Mouse (Mus musculus): ENCODE data around the gene Olfr805. TPM values are rescaled to one million over a fixed set of nuclear protein-coding genes. Genes with fewer than 3 reads are reported as not detected.

Olfr805 gene
- polyA plus RNA-seq, 1 experiment from 2014 or later: not detected

Small RNA genes within 50 kb of the gene (microRNA-seq; reads per million reads assigned to microRNA genes)
- gene Gm24485: not detected

Other genes starting within 250 kb of the Olfr805 start
- not detected in 2 replicates for gene Olfr789, start 244.6 kb downstream of the Olfr805 start, polyA plus RNA-seq (2014; fragmentation: Nextera tagmentation; extraction: Ambion mirVana)
- not detected in 2 replicates for gene Olfr790, start 230.9 kb downstream of the Olfr805 start, polyA plus RNA-seq (2014; fragmentation: Nextera tagmentation; extraction: Ambion mirVana)
- gene Olfr791, start 207.6 kb downstream of the Olfr805 start, polyA plus RNA-seq (2014; fragmentation: Nextera tagmentation; extraction: Ambion mirVana): not detected in 2 replicates
- not detected in 2 replicates for gene Olfr792, start 190.2 kb downstream of the Olfr805 start, polyA plus RNA-seq (2014; fragmentation: Nextera tagmentation; extraction: Ambion mirVana)
- not detected in 2 replicates for gene Olfr794, start 161.7 kb downstream of the Olfr805 start, polyA plus RNA-seq (2014; fragmentation: Nextera tagmentation; extraction: Ambion mirVana)
- gene Olfr796, start 116.8 kb downstream of the Olfr805 start, polyA plus RNA-seq (2014; fragmentation: Nextera tagmentation; extraction: Ambion mirVana): not detected in 2 replicates
- gene Olfr798, start 101.4 kb downstream of the Olfr805 start, polyA plus RNA-seq (2014; fragmentation: Nextera tagmentation; extraction: Ambion mirVana): not detected in 2 replicates
- not detected in 2 replicates for gene Olfr799, start 91.9 kb downstream of the Olfr805 start, polyA plus RNA-seq (2014; fragmentation: Nextera tagmentation; extraction: Ambion mirVana)
- gene Olfr800, start 71.7 kb downstream of the Olfr805 start, polyA plus RNA-seq (2014; fragmentation: Nextera tagmentation; extraction: Ambion mirVana): not detected in 2 replicates
- not detected in 2 replicates for gene Olfr801, start 55.5 kb downstream of the Olfr805 start, polyA plus RNA-seq (2014; fragmentation: Nextera tagmentation; extraction: Ambion mirVana)
- gene Olfr802, start 41.2 kb downstream of the Olfr805 start, polyA plus RNA-seq (2014; fragmentation: Nextera tagmentation; extraction: Ambion mirVana): 0.05 TPM in 1 of 2 replicates, not detected in the other
- gene Olfr803, start 35.1 kb downstream of the Olfr805 start, polyA plus RNA-seq (2014; fragmentation: Nextera tagmentation; extraction: Ambion mirVana): not detected in 2 replicates
- not detected in 2 replicates for gene Olfr804, start 26.2 kb downstream of the Olfr805 start, polyA plus RNA-seq (2014; fragmentation: Nextera tagmentation; extraction: Ambion mirVana)
- not detected in 2 replicates for gene Olfr806, start 12.5 kb upstream of the Olfr805 start, polyA plus RNA-seq (2014; fragmentation: Nextera tagmentation; extraction: Ambion mirVana)
- not detected in 2 replicates for gene Olfr807, start 28.4 kb upstream of the Olfr805 start, polyA plus RNA-seq (2014; fragmentation: Nextera tagmentation; extraction: Ambion mirVana)
- not detected in 2 replicates for gene Olfr808, start 36.1 kb upstream of the Olfr805 start, polyA plus RNA-seq (2014; fragmentation: Nextera tagmentation; extraction: Ambion mirVana)
- gene Olfr809, start 45.3 kb upstream of the Olfr805 start, polyA plus RNA-seq (2014; fragmentation: Nextera tagmentation; extraction: Ambion mirVana): not detected in 2 replicates
- not detected in 2 replicates for gene Olfr810, start 65.5 kb upstream of the Olfr805 start, polyA plus RNA-seq (2014; fragmentation: Nextera tagmentation; extraction: Ambion mirVana)
- gene Olfr811, start 75.0 kb upstream of the Olfr805 start, polyA plus RNA-seq (2014; fragmentation: Nextera tagmentation; extraction: Ambion mirVana): not detected in 2 replicates
- gene Olfr812, start 116.7 kb upstream of the Olfr805 start, polyA plus RNA-seq (2014; fragmentation: Nextera tagmentation; extraction: Ambion mirVana): not detected in 2 replicates
- not detected in 2 replicates for gene Olfr813, start 126.0 kb upstream of the Olfr805 start, polyA plus RNA-seq (2014; fragmentation: Nextera tagmentation; extraction: Ambion mirVana)
- gene Olfr814, start 150.5 kb upstream of the Olfr805 start, polyA plus RNA-seq (2014; fragmentation: Nextera tagmentation; extraction: Ambion mirVana): not detected in 2 replicates
- gene Olfr815, start 176.5 kb upstream of the Olfr805 start, polyA plus RNA-seq (2014; fragmentation: Nextera tagmentation; extraction: Ambion mirVana): not detected in 2 replicates
- gene Olfr816, start 186.2 kb upstream of the Olfr805 start, polyA plus RNA-seq (2014; fragmentation: Nextera tagmentation; extraction: Ambion mirVana): not detected in 2 replicates
- not detected in 2 replicates for gene Olfr818, start 219.7 kb upstream of the Olfr805 start, polyA plus RNA-seq (2014; fragmentation: Nextera tagmentation; extraction: Ambion mirVana)
- not detected in 2 replicates for gene Olfr819, start 237.9 kb upstream of the Olfr805 start, polyA plus RNA-seq (2014; fragmentation: Nextera tagmentation; extraction: Ambion mirVana)
- not detected in 2 replicates for gene Olfr247, start 246.8 kb upstream of the Olfr805 start, polyA plus RNA-seq (2014; fragmentation: Nextera tagmentation; extraction: Ambion mirVana)